ENCODE assay signal across 25 mouse cellular contexts in the genomic region with DNA sequence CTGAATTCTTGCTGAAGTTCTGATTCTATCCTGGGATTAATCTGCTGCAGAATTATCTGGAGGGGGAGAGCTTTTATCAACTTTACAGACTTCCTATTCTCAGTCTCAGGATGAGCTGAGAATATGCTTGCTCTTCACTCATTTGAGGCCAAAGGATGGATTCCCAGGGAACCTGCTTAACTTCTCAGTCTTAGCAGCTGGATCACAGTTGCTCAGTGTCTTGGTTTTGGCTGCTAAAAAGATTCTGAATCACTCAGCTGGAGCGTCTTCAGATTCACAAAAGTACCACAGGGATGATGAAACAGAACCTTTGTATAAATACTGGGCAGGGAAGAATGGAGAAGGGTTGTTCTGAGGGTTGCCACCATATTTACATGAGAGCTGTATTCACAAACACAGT.
DNase-seq lines count a peak whose midpoint lies in the region; ATAC-seq lines count a peak whose summit lies in the region.
"Had no signal": no experiment of that assay in that cellular context is flagged by ENCODE, and none has a peak within 500 bp of the region (broad histone marks: within the 10 kb centered on the region; RNA-seq: fewer than 3 reads in every experiment).

No protein-coding gene starts in this region.

- 77% methylated on average over 1 of the region's 1 CpGs for WGBS in kidney, embryonic 16.5 days

- H3K9ac ChIP-seq in kidney, embryonic 16.5 days (replicated peaks; ENCODE audit: low read length) = no peak overlapping the region
- H3K9ac ChIP-seq: forebrain, postnatal 0 days; hindbrain, embryonic 12.5 days had no signal

- no peaks in the 10 kb centered on the region for H3K27me3 ChIP-seq in kidney, embryonic 16.5 days (ENCODE audit: insufficient read depth, low read length)
- H3K27me3 ChIP-seq: CH12.LX; hindbrain, embryonic 12.5 days had no signal

- DNase-seq in frontal cortex, postnatal 14 days (ENCODE audit: low spot score in 2 of 2) = no peak
- DNase-seq in 3T3-L1 (ENCODE audit: low read depth, low spot score) = peak; percentile 17
- peak; percentile 51 for DNase-seq in brain, adult 2 months (ENCODE audit: low read depth, low spot score)
- peak; percentile 9 for DNase-seq in telencephalon, adult 2 months (ENCODE audit: low read depth, low spot score)
- no peak for DNase-seq in ovary, postnatal 10 days (ENCODE audit: low spot score)
- DNase-seq: adrenal gland, adult 8-10 months; adrenal gland, postnatal 25 days; B cell, adult 2 months; cerebellum, adult 18-20 months; cerebellum, adult 9-10 months; cerebellum, postnatal 14 days; forebrain, postnatal 0 days; gastrocnemius, postnatal 10 days; gastrocnemius, postnatal 36 days; heart, adult 2 months had no signal

- no peak overlapping the region for H3K4me3 ChIP-seq in kidney, embryonic 16.5 days (ENCODE audit: low read length)
- H3K4me3 ChIP-seq: heart, adult 2 months; hindbrain, embryonic 12.5 days had no signal

- no peaks in the 10 kb centered on the region for H3K9me3 ChIP-seq in kidney, embryonic 16.5 days (ENCODE audit: low read length)
- H3K9me3 ChIP-seq: G1E; hindbrain, embryonic 12.5 days had no signal

- no peak overlapping the region for H3K27ac ChIP-seq in kidney, embryonic 16.5 days (ENCODE audit: low read length)
- H3K27ac ChIP-seq: heart, adult 2 months; hindbrain, embryonic 12.5 days had no signal

- no peaks in the 10 kb centered on the region for H3K36me3 ChIP-seq in kidney, embryonic 16.5 days (ENCODE audit: insufficient read depth, low read length)
- H3K36me3 ChIP-seq: G1E; hindbrain, embryonic 12.5 days had no signal

- H3K4me2 ChIP-seq in kidney, embryonic 16.5 days (replicated peaks; ENCODE audit: low read depth, low read length) = no peak overlapping the region
- H3K4me2 ChIP-seq: heart, embryonic 11.5 days; hindbrain, embryonic 12.5 days had no signal

- peak; percentile 89 for ATAC-seq in frontal cortex, adult (ENCODE audit: low TSS enrichment)
- no peak for ATAC-seq in kidney, embryonic 16.5 days (ENCODE audit: low FRiP score, low TSS enrichment)
- ATAC-seq: activated CD4-positive, CD25-positive, alpha-beta regulatory T cell, adult 4 months; forebrain, embryonic 14.5 days; forebrain, postnatal 0 days; hindbrain, embryonic 16.5 days; inflammation-experienced regulatory T-cells, adult 6 months had no signal

- no peaks in the 10 kb centered on the region for H3K4me1 ChIP-seq in kidney, embryonic 16.5 days (ENCODE audit: insufficient read depth, low read length)
- H3K4me1 ChIP-seq: hindbrain, embryonic 12.5 days had no signal

Comparison
In these comparisons a context has a peak if more than half of its experiments do, and no peak if none do; other contexts are left out.
1. DNase-seq: peak in 3T3-L1 (single experiment), brain, adult 2 months (single experiment) and telencephalon, adult 2 months (single experiment); none in frontal cortex, postnatal 14 days (0 of 2) and ovary, postnatal 10 days (single experiment).